Mouse (Mus musculus) CH12.LX (cell line): ENCODE measurements around the gene B4gat1. TPM values are rescaled to one million over a fixed set of nuclear protein-coding genes. Genes with fewer than 3 reads are reported as not detected.
A peak's percentile ranks its signal among the peaks of the same experiment; 100 is the strongest.

Experiments
- DNase-seq: peaks from one replicate; pipeline ENCODE4 v3.0.0-alpha.2; 2013; ENCODE audit errors: extremely low read depth
- H3K27ac ChIP-seq: 2 replicates; pipeline ENCODE4 v1.5.1; 2012; ENCODE audit warnings: low read depth, mild to moderate bottlenecking, control low read depth, moderate library complexity; ENCODE audit not compliant: insufficient read depth
- H3K27me3 ChIP-seq: replicated peaks from 2 replicates; pipeline ENCODE3; 2012; ENCODE audit warnings: inconsistent platforms
- H3K36me3 ChIP-seq, 2 experiments: replicated peaks in 1 of 2; 2 replicates each; pipeline versions ENCODE3 to v1.6.1; 2012; ENCODE audit warnings: inconsistent platforms in 1 of 2, low read length in 1 of 2, mild to moderate bottlenecking in 1 of 2, mixed read lengths in 1 of 2, moderate library complexity in 1 of 2; ENCODE audit not compliant: control insufficient read depth in 1 of 2, insufficient read depth in 1 of 2
- H3K4me1 ChIP-seq, 2 experiments: 2 replicates each; pipeline ENCODE4 v1.6.1; 2012; ENCODE audit warnings: inconsistent platforms in 1 of 2, moderate library complexity in 1 of 2; ENCODE audit not compliant: insufficient read depth in 2 of 2, control insufficient read depth in 1 of 2
- H3K4me2 ChIP-seq: 2 replicates; pipeline ENCODE4 v1.6.1; 2012; ENCODE audit warnings: low read depth, mild to moderate bottlenecking, control low read depth; ENCODE audit not compliant: poor library complexity, insufficient read depth, severe bottlenecking
- H3K4me3 ChIP-seq, 3 experiments: fragments of 150-350 bp in 1 of 3; sonication (generic) in 1 of 3; replicated peaks in 1 of 3; 2 replicates each; pipeline versions ENCODE3 to v1.5.1; 2011 to 2012; ENCODE audit warnings: low read depth in 2 of 3, low read length in 2 of 3, mild to moderate bottlenecking in 2 of 3, moderate library complexity in 2 of 3, control low read depth in 1 of 3, improper control_type of control experiment in 1 of 3, inconsistent platforms in 1 of 3, mixed read lengths in 1 of 3; ENCODE audit not compliant: poor library complexity in 1 of 3
- H3K79me2 ChIP-seq: replicated peaks from 2 replicates; pipeline ENCODE4 v1.6.1; 2012; ENCODE audit warnings: mild to moderate bottlenecking, moderate library complexity; ENCODE audit not compliant: control insufficient read depth, poor library complexity, insufficient read depth, severe bottlenecking; ENCODE audit errors: extremely low read depth
- H3K9ac ChIP-seq: 2 replicates; pipeline ENCODE4 v1.6.1; 2012; ENCODE audit warnings: low read depth, mild to moderate bottlenecking, control low read depth, moderate library complexity; ENCODE audit not compliant: insufficient read depth
- H3K9me3 ChIP-seq: replicated peaks from 2 replicates; pipeline ENCODE3; 2012; ENCODE audit warnings: low read length, inconsistent platforms, mixed read lengths
- BHLHE40 ChIP-seq: IDR thresholded peaks from 2 replicates; pipeline ENCODE4 v1.6.1; 2011; ENCODE audit warnings: mild to moderate bottlenecking, low read depth, low read length, improper control_type of control experiment
- CHD1 ChIP-seq: IDR thresholded peaks from 2 replicates; pipeline ENCODE4 v1.6.1; 2012; ENCODE audit warnings: low read depth, low read length, improper control_type of control experiment, inconsistent platforms
- CHD2 ChIP-seq: IDR thresholded peaks from 2 replicates; pipeline ENCODE4 v1.6.1; 2011; ENCODE audit warnings: low read length, improper control_type of control experiment
- CTCF ChIP-seq, 2 experiments: IDR thresholded peaks in 1 of 2; conservative IDR thresholded peaks in 1 of 2; 2 replicates each; pipeline ENCODE4 v1.5.1; 2011 to 2012; ENCODE audit warnings: low read depth in 2 of 2, low read length in 2 of 2, improper control_type of control experiment in 1 of 2, inconsistent platforms in 1 of 2, mild to moderate bottlenecking in 1 of 2, moderate library complexity in 1 of 2
- E2F4 ChIP-seq: IDR thresholded peaks from 2 replicates; pipeline ENCODE4 v1.6.1; 2011; ENCODE audit warnings: low read depth, low read length, improper control_type of control experiment; ENCODE audit not compliant: insufficient replicate concordance
- ELF1 ChIP-seq: IDR thresholded peaks from 2 replicates; pipeline ENCODE4 v1.6.1; 2014; ENCODE audit warnings: low read depth, mild to moderate bottlenecking, inconsistent platforms, low read length, improper control_type of control experiment
- ETS1 ChIP-seq: conservative IDR thresholded peaks from 2 replicates; pipeline ENCODE4 v1.6.1; 2012; ENCODE audit warnings: low read depth, mild to moderate bottlenecking, inconsistent platforms, low read length, improper control_type of control experiment, moderate library complexity
- GABPA ChIP-seq: IDR thresholded peaks from 2 replicates; pipeline ENCODE4 v1.6.1; 2012; ENCODE audit warnings: low read depth, low read length, improper control_type of control experiment, inconsistent platforms; ENCODE audit not compliant: insufficient replicate concordance
- IRF4 ChIP-seq: IDR thresholded peaks from 2 replicates; pipeline ENCODE4 v1.6.1; 2014; ENCODE audit warnings: low read depth, mild to moderate bottlenecking, inconsistent platforms, low read length, improper control_type of control experiment
- JUN ChIP-seq: IDR thresholded peaks from 2 replicates; pipeline ENCODE4 v1.6.1; 2011; ENCODE audit warnings: low read depth, mild to moderate bottlenecking, low read length, improper control_type of control experiment, moderate library complexity; ENCODE audit not compliant: insufficient read depth
- JUND ChIP-seq: conservative IDR thresholded peaks from 2 replicates; pipeline ENCODE4 v1.6.1; 2011; ENCODE audit warnings: low read depth, low read length, improper control_type of control experiment
- MAFK ChIP-seq: IDR thresholded peaks from 2 replicates; pipeline ENCODE4 v1.6.1; 2011; ENCODE audit warnings: low read length, improper control_type of control experiment; ENCODE audit not compliant: insufficient replicate concordance
- MAX ChIP-seq: IDR thresholded peaks from 2 replicates; pipeline ENCODE4 v1.6.1; 2011; ENCODE audit warnings: low read length, improper control_type of control experiment
- MAZ ChIP-seq: IDR thresholded peaks from 2 replicates; pipeline ENCODE4 v1.6.1; 2012; ENCODE audit warnings: low read depth, mild to moderate bottlenecking, inconsistent platforms, low read length, improper control_type of control experiment, moderate library complexity
- MEF2A ChIP-seq: IDR thresholded peaks from 2 replicates; pipeline ENCODE4 v1.6.1; 2014; ENCODE audit warnings: low read depth, mild to moderate bottlenecking, inconsistent platforms, low read length, improper control_type of control experiment, borderline replicate concordance
- MXI1 ChIP-seq: IDR thresholded peaks from 2 replicates; pipeline ENCODE4 v1.6.1; 2011; ENCODE audit warnings: mild to moderate bottlenecking, low read depth, low read length, improper control_type of control experiment
- MYC ChIP-seq: IDR thresholded peaks from 2 replicates; pipeline ENCODE4 v1.6.1; 2011; ENCODE audit warnings: low read depth, mild to moderate bottlenecking, improper control_type of control experiment, low read length
- NRF1 ChIP-seq: IDR thresholded peaks from 2 replicates; pipeline ENCODE4 v1.6.1; 2014; ENCODE audit warnings: low read depth, mild to moderate bottlenecking, inconsistent platforms, low read length, improper control_type of control experiment, moderate library complexity
- PAX5 ChIP-seq: IDR thresholded peaks from 2 replicates; pipeline ENCODE4 v1.6.1; 2012; ENCODE audit warnings: low read length, inconsistent platforms, mixed read lengths
- RCOR1 ChIP-seq: conservative IDR thresholded peaks from 2 replicates; pipeline ENCODE4 v1.6.1; 2012; ENCODE audit warnings: low read depth, mild to moderate bottlenecking, inconsistent platforms, low read length, improper control_type of control experiment
- SIN3A ChIP-seq: IDR thresholded peaks from 2 replicates; pipeline ENCODE4 v1.6.1; 2012; ENCODE audit warnings: low read length, improper control_type of control experiment, inconsistent platforms
- SMC3 ChIP-seq: IDR thresholded peaks from 2 replicates; pipeline ENCODE4 v1.6.1; 2011; ENCODE audit warnings: low read depth, low read length, improper control_type of control experiment
- TBP ChIP-seq: conservative IDR thresholded peaks from 2 replicates; pipeline ENCODE4 v1.6.1; 2011; ENCODE audit warnings: low read depth, low read length, improper control_type of control experiment
- TCF12 ChIP-seq: IDR thresholded peaks from 2 replicates; pipeline ENCODE4 v1.6.1; 2014; ENCODE audit warnings: low read depth, mild to moderate bottlenecking, inconsistent platforms, low read length, improper control_type of control experiment
- USF1 ChIP-seq: IDR thresholded peaks from 2 replicates; pipeline ENCODE4 v1.6.1; 2014; ENCODE audit warnings: low read depth, mild to moderate bottlenecking, inconsistent platforms, low read length, improper control_type of control experiment
- ZC3H11A ChIP-seq: IDR thresholded peaks from 2 replicates; pipeline ENCODE4 v1.6.1; 2012; ENCODE audit warnings: low read depth, mild to moderate bottlenecking, inconsistent platforms, low read length, improper control_type of control experiment
- ZKSCAN1 ChIP-seq: IDR thresholded peaks from 2 replicates; pipeline ENCODE4 v1.6.1; 2012; ENCODE audit warnings: low read depth, inconsistent platforms, low read length, improper control_type of control experiment, borderline replicate concordance
- ZNF384 ChIP-seq: IDR thresholded peaks from 2 replicates; pipeline ENCODE4 v1.6.1; 2012; ENCODE audit warnings: low read depth, low read length, improper control_type of control experiment, inconsistent platforms
- dilution Hi-C: fragments of 300-500 bp; cut with MboI; formaldehyde crosslinking; loops from 2 replicates; pipeline ENCODE4 v1.14.3; 2020; ENCODE audit warnings: low sequenced_read_pairs; ENCODE audit not compliant: extremely low pct_unique_long_range_greater_than_20kb, extremely low pct_ligation_motif_present
- in situ Hi-C: fragments of 300-500 bp; cut with MboI; formaldehyde crosslinking; loops from 3 replicates; pipeline ENCODE4 v1.14.3; 2019; ENCODE audit warnings: low sequenced_read_pairs, low pct_ligation_motif_present, low pct_unique_long_range_greater_than_20kb, mixed read lengths
- polyA plus RNA-seq: library from polyadenylated mRNA; unstranded; fragments of >175 nt; gene quantifications from 2 replicates; pipeline ENCODE4 v1.2.1, GENCODE M21; 2012; ENCODE audit warnings: low read depth; ENCODE audit not compliant: insufficient read length
- total RNA-seq, 2 experiments: library from RNA; depleted of rRNA; stranded (reverse); fragments of 300-350 nt in 1 of 2; fragments of >200 nt in 1 of 2; gene quantifications; 2 replicates each; pipeline ENCODE4 v1.2.3; 2012 to 2014

The B4gat1 gene
- total and polyA plus RNA-seq, 3 experiments: 5.2 to 12.1 (median 6.9) TPM

GRCm38 (mm10) chr19:5053909-5054308 lies 15.3 kb downstream of the B4gat1 start:
- no peak overlapping the region for H3K27ac ChIP-seq
- in situ Hi-C loops: no loop called here
- H3K4me2 ChIP-seq: no peak overlapping the region
- peak; percentile 61 for DNase-seq
- no peak for TF ChIP-seq USF1
- no peak for TF ChIP-seq ZKSCAN1
- TF ChIP-seq MAFK: no peak
- no peak for TF ChIP-seq MEF2A
- peak; percentile 66 for TF ChIP-seq NRF1
- TF ChIP-seq MYC: no peak
- TF ChIP-seq ZNF384: no peak
- TF ChIP-seq MAZ: no peak
- TF ChIP-seq IRF4: peak; percentile 9; the same call in 1 of the 2 replicates
- 0 out of 2 replicates have a peak, but pooled peaks have one; percentile 14 for TF ChIP-seq JUN
- no peak for TF ChIP-seq JUND
- TF ChIP-seq CHD1: no peak
- no peak for TF ChIP-seq PAX5
- TF ChIP-seq SMC3: peak; percentile 47
- no peak for TF ChIP-seq E2F4
- no peak for TF ChIP-seq BHLHE40
- no peak for TF ChIP-seq TBP
- no peak for TF ChIP-seq ETS1
- peak; percentile 79 to 89 for TF ChIP-seq CTCF (conservative IDR thresholded peaks at IDR 0.05 in 1 of 2, IDR thresholded peaks at IDR 0.05 in 1 of 2; ENCODE audit: low read depth in 2 of 2, low read length in 2 of 2)
- no peak for TF ChIP-seq GABPA
- no peak for TF ChIP-seq MAX
- no peak for TF ChIP-seq MXI1
- TF ChIP-seq ZC3H11A: no peak
- TF ChIP-seq RCOR1: no peak
- TF ChIP-seq TCF12: no peak
- no peak for TF ChIP-seq CHD2
- TF ChIP-seq ELF1: no peak
- no peak for TF ChIP-seq SIN3A
- H3K27me3 ChIP-seq: no peaks in the 10 kb centered on the region
- dilution Hi-C loops: no loop called here
- 0 out of 2 replicates have a peak overlapping the region, but pooled peaks have one; percentile 5 for H3K9ac ChIP-seq
- H3K4me1 ChIP-seq: peaks cover 16 to 19% of the 10 kb centered on the region in 2 experiments
- H3K79me2 ChIP-seq: no peaks in the 10 kb centered on the region
- no peak overlapping the region for H3K4me3 ChIP-seq
- no peaks in the 10 kb centered on the region for H3K9me3 ChIP-seq
- H3K36me3 ChIP-seq: peaks cover 8 to 58% of the 10 kb centered on the region in 2 experiments
